Mouse (Mus musculus): ENCODE results near the gene Kcnn1.

Kcnn1 gene

GRCm38 (mm10) chr8:70795370-70795769 is 67.7 kb downstream of the Kcnn1 start:
- DNase-seq (ENCODE audit: low read depth in 1 of 2, low spot score in 2 of 2) = no peak

GRCm38 (mm10) chr8:70794215-70794614 is 68.8 kb downstream of the Kcnn1 start:
- no peak for DNase-seq (ENCODE audit: low read depth in 1 of 2, low spot score in 2 of 2)

- peak in 1 of 2 experiments; percentile 41 for DNase-seq (ENCODE audit: low read depth in 1 of 2, low spot score in 2 of 2)
Measured at GRCm38 (mm10) chr8:70792700-70793099, 70.4 kb downstream of the Kcnn1 start.

Data from monocyte, adult 2 months (primary cell).